Mouse (Mus musculus) monocyte, adult 2 months (primary cell): ENCODE results near the gene Plekhh2.

Experiments used
- DNase-seq, 2 experiments: peaks; one replicate each; pipeline ENCODE4 v3.0.0; 2022; ENCODE audit warnings: low spot score in 2 of 2, low read depth in 1 of 2

Gene Plekhh2

GRCm38 (mm10) chr17:84569770-84570169 lies 58.1 kb downstream of the Plekhh2 start:
- no peak for DNase-seq

- DNase-seq = no peak
Measured at GRCm38 (mm10) chr17:84571629-84572028, 59.9 kb downstream of the Plekhh2 start.

DNA sequence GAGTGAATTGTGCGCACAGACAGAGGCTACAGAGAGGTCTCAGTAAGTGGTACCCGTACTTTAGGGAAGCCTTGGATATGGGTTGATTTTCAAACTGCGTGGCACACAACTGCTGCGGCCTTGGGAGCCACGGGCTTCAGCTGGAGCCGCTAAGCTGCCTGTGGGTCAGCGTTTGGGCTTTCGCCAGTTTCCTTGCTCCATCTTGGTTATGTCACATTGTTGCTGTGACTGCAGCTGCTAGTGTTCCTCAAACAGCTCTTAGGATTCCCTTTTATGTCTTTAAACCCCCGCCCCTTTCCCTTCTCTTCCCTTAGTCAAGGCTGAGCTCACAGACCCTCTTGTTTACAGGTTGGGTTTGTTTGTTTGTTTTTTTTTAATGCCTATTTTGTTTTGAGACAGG lies 61.6 kb downstream of the Plekhh2 start:
- DNase-seq = no peak

GRCm38 (mm10) chr17:84573940-84574339 lies 62.2 kb downstream of the Plekhh2 start:
- no peak for DNase-seq

DNA sequence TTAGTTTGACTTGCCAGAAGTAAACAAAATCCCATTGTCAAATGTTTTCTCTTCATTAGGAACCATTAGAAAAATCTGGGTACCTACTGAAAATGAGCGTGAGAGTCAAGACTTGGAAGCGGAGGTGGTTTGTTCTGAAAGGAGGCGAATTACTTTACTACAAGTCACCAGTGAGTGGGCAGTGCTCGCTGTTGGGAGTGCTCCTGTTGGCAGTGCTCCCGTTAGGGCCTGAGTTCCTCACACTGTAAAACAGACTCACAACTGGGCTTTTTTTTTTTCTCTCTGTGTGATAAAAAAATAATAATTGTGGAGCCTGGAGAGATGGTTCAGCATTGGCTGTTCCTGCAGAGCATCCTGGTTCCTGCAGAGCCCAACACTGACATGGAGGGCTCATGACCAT lies 63.4 kb downstream of the Plekhh2 start:
- no peak for DNase-seq

DNA sequence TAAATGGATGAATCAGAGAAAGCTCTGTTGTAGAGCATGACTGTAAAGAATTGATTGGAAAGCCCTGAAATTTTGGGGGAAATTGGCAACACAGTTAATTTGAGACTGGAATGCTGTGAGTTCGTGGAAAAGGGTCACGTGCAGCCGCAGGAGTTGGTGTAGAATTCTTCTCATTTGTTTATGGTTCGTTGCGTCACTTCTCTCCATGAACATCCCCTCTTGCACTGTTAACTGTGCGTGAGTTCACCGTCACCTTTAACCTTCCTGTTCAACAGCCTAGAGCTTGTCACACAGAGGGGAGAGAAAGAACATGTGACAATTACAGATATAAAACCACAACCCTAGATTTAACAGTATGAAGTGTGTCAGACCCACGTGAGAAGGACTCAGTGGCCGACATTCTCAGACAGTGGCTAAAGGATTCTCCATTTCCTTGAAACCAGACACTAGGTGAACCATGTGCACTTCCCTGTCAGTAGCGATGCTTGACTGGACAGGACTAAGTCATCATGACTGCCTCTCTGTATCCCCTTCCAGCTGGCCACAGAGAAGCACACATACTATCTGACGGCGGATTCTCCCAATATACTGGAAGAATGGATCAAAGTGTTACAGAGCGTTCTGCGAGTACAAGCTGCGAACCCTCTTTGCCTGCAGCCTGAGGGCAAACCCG lies 65.1 kb downstream of the Plekhh2 start:
- no peak for DNase-seq

DNA sequence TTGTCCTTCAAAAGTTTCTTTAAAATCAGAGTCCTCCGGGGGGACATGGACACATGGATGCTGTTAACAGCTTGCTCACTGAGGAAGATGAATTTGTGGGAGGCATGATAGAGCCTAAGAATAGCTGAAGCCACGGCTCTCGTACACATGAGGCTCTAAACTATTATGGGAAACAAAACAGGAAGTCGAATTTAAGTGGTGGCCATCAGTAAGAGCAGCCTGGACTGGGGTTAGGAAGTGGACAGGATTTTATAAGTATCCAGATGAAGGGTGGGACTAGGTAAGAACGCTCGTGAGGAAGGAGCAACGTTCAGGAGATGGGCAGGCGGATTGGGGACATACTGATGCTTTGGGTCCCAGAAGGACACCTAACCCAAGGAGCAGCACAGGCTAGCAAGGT lies 67.6 kb downstream of the Plekhh2 start:
- no peak for DNase-seq

DNA sequence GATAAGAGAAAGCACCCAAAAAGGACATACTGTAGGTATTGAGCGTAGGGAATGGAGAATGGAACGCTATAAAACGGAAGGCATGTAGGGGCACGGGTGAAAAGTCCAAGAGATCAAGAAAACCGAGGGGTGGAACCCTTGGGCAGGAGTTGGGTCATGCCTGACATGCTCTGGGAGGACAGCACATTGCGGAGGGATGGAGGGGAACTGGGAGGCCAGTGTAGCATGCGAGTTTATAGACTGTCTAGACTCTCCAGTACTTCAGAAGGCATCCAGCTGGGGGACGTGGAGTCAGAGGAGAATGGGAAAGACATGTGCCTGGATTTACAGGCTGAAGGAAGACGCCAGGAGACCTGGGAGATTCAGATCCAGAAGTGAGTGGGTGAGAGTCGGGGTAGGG lies 68.1 kb downstream of the Plekhh2 start:
- no peak for DNase-seq

DNA sequence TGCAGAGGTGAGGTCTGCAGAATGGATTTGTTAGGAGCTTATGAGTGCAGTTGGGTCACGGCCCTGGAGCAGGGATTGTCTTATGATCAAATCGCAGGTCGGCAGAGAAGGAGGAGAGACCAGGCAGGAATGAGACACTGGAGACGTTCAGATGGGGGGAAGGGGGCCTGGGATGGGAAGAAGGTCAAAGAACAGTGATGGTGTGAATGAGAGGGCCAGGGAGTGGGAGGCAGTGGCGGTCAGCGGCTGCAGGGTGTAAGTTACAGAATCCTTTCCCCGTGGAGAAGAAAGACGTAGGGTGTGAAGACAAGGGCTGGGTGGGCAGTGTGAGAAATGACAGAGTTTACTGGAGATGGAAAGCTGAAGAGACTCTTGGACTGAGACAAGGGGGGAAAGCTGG lies 69.1 kb downstream of the Plekhh2 start:
- no peak for DNase-seq

DNA sequence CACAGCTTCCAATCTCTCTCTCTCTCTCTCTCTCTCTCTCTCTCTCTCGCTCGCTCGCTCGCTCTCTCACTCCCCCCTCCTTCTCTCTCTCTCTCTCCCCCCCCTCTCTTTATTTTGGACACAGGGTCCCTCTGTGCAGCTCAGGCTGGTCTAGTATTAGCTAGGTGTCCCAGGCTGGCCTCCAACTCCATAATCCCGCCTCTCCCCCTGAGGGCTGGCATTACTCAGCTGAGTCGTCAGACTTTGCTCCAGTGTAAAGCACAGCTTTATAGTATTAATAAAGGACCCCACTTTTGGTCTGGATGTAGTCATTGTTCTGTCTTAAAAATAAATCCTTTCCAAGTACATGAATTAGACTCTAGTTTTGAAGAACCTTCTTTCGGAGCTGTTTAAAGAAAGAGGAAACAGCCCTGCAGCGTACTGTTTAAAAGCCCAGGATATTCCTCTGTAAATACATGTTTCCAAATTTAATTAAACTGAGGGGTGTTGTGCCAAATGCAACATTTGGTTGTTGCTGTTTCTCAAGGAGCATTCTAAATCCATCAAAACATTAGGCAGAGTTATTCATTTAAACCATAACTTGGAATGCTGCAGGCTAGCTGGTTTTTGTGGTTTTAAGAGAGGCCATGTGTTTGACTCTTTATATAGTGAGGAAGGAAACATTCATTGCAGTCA lies 70.2 kb downstream of the Plekhh2 start:
- no peak for DNase-seq

GRCm38 (mm10) chr17:84584107-84584506 lies 72.4 kb downstream of the Plekhh2 start:
- DNase-seq = no peak

DNA sequence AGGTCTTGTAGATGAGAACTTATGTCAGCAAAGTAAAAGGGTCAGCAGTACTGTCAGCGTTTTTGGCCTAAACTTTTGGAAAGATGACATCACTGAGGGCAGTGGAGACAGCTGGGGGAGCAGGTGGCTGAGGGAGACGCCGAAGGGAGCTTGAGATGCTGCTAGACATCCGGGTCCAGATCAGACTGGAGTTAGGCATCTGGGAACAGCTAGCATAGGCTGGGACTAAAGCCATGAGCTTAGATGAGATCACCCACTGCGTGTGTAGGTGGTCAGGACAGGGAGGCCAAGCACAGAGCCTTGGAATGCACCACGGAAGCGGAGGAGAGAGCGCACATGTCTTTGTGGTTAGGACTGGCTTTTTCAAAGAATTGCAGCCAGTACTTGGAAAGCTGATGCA lies 73.4 kb downstream of the Plekhh2 start:
- no peak for DNase-seq

- no peak for DNase-seq
Measured at GRCm38 (mm10) chr17:84590065-84590464, 78.4 kb downstream of the Plekhh2 start.

DNA sequence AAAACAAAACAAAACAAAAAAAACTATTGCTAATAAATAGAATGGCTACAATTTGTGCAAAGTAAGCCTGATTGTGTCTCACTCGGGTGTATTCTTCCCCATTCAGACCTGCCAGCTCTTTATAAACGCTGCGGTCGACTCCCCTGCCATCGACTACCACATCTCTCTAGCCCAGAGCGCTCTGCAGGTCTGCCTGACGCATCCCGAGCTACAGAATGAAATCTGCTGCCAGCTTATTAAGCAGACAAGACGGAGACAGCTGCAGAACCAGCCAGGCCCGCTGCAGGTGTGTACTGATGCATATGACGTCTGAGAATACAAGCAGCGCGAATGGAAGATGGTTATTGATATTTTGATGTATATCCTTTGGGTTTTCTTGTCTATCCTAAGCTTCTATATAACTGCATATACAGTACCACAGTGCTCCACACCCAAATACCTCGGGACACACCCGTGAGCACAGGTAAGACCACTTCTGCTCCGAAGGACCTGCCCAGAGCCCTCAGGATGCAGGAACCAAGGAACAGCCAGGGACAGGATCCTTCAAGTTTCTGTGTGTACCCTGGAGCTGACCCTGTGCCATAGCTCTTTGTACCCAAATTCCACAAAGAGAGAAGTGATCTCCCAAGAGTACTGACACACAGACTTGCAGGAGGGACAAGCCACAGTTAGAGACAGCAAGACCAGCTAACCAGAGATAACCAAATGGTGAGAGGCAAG lies 79.9 kb downstream of the Plekhh2 start:
- DNase-seq = no peak

- DNase-seq = no peak
Measured at GRCm38 (mm10) chr17:84596015-84596441, 84.3 kb downstream of the Plekhh2 start.

- no peak for DNase-seq
Measured at GRCm38 (mm10) chr17:84596501-84596900, 84.8 kb downstream of the Plekhh2 start.

DNA sequence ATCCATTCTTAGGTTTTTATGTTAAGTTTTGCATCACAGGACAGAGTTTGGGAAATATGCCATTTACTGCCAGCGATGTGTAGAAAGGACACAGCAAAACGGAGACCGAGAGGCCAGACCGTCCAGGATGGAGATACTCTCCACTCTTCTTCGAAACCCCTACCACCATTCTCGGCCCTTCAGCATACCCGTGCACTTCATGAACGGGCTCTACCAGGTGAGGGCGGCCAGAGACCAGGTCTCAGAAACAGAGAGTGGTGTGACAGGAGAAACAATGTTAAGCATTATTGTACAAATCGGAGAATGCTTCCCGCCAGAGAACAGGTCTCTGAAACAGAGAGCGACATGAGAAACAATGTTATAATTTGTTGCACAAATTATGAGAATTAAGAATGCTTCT lies 86.2 kb downstream of the Plekhh2 start:
- no peak for DNase-seq

DNA sequence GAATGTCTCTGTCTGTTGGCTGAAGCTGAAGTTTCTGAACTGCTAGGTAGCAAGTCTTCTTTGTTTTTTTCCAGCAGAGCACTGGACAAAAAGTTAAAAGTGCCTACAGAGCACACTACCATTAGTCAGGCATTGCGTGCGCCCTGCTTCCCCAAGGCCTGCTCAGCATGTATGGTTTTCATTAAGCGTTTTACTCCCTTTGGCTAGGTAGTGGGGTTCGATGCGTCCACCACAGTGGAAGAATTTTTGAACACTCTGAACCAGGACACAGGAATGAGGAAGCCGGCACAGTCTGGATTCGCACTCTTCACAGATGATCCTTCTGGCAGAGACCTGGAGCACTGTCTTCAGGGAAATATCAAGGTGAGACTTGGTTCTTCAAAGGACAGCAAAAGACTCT lies 87.2 kb downstream of the Plekhh2 start:
- no peak for DNase-seq

DNA sequence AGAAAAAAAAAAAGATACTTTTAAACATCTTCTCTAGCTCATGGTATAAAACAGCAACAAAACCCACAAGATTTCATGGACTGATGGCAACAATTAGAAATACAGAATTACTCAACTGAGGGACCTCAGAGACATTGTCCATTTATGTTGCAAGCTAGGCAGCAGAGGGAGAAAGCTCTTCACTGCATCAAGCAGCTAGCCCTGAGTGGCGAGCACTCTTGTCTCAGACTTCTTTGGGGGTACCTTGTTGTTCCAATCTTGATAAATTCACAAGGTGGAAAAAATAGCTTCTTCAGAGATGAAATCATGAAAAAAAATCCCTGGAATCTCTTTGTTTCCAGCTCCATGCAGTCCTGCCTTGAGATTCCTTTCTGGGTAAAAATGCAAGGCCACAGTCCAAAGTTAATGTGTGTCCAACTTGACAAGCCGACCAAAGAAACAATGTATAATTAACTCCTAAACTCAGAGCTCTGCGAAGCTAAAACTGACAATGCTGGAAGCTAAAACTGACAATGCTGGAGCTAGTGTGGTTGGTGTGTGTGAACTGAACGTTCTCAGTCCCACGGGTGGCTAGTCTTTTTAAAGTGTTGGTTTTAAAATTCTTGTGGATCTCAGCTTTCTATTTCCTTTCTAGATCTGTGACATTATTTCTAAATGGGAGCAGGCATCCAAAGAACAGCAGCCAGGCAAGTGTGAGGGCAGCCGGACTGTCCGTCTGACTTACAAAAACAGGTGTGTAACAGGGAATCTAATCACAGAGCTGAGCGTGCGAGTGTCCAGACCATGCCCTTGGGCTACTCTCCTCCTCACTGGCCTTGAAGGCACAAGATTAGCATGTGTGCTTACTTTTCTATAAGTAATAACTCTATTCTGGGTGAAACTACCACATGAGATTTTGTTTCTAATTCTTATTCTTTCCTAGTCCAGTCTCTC lies 88.6 kb downstream of the Plekhh2 start:
- DNase-seq = no peak

DNA sequence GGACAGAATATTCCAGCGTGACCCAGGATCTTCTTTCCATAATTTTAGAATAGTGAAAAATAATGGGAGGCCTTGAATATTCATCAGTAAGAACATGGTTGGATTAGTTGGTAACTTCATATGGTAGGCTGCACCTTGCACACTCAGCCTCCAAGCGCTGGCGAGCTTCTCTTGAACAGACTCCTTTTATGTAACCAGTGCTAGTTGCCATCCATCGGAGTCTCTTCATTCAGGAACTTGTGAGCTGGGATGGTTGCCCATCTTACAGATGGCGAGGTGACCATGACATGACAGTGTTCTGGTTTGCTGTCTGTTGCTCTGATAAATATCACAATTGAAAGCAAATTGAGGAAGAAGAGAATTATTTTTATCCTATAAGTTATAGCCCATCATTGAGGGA lies 90.1 kb downstream of the Plekhh2 start:
- no peak for DNase-seq

DNA sequence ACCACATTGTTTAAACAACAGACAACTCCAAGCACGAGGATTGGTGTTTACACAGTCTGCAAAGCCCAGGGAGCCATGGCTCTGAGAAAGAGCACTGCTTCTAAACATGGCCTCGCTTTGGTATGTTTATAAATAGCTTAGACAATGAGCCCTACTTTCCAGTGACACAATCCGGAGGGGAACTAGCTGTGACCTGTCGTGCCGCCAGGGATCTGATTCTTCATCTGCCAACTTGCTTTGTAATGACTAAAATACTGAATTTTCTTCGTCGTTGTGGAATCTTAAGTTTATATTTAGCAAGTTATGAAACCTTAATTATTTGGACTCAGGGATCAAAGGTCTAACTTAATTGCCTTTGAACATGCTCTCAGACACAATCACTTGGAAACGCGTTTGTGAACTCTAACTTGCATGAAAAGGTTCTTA lies 91.5 kb downstream of the Plekhh2 start:
- DNase-seq = no peak
